Mouse (Mus musculus) urinary bladder, adult 18-20 months (tissue): ENCODE measurements at regions not wholly inside any gene's neighbourhood (a gene's known extent, or its start where the extent isn't known, plus 50 kb on each side); places are given as distances from the start of the nearest gene placed in this dataset.

Experiments used
- DNase-seq, 2 experiments: peaks; one replicate each; pipeline ENCODE4 v3.0.0; 2022; ENCODE audit warnings: low spot score in 2 of 2, mixed read lengths in 2 of 2

GRCm38 (mm10) chr1:80131354-80131753 lies 86.9 kb downstream of the Fam124b start:
- no peak for DNase-seq

- DNase-seq: no peak
These were observed 94.3 kb downstream of the Fam124b start for GRCm38 (mm10) chr1:80123966-80124365.

- DNase-seq: no peak
These were observed 102.4 kb downstream of the Fam124b start for GRCm38 (mm10) chr1:80115913-80116312.

GRCm38 (mm10) chr1:80107747-80108476 lies 110.4 kb downstream of the Fam124b start:
- DNase-seq: no peak

- peak in 1 of 2 experiments; percentile 0 for DNase-seq
These were observed 112.0 kb downstream of the Fam124b start for GRCm38 (mm10) chr1:80106269-80106668.

- DNase-seq: no peak
These were observed 120.0 kb downstream of the Fam124b start for GRCm38 (mm10) chr1:80098266-80098665.

- no peak for DNase-seq
These were observed 126.5 kb downstream of the Fam124b start for GRCm38 (mm10) chr1:80091800-80092199.

GRCm38 (mm10) chr1:80091350-80091749 lies 126.9 kb downstream of the Fam124b start:
- no peak for DNase-seq

- no peak for DNase-seq
These were observed 129.6 kb downstream of the Fam124b start for GRCm38 (mm10) chr1:80088651-80089050.

- DNase-seq: no peak
These were observed 141.9 kb downstream of the Fam124b start for GRCm38 (mm10) chr1:80076357-80076756.

- DNase-seq: no peak
These were observed 143.9 kb downstream of the Fam124b start for GRCm38 (mm10) chr1:80074376-80074775.

GRCm38 (mm10) chr1:80073950-80074349 lies 144.3 kb downstream of the Fam124b start:
- no peak for DNase-seq

GRCm38 (mm10) chr1:80069141-80069540 lies 149.1 kb downstream of the Fam124b start:
- no peak for DNase-seq

GRCm38 (mm10) chr1:80062121-80062520 lies 156.2 kb downstream of the Fam124b start:
- DNase-seq: no peak

- DNase-seq: no peak
These were observed 156.6 kb downstream of the Fam124b start for GRCm38 (mm10) chr1:80061632-80062031.

GRCm38 (mm10) chr1:80045141-80045540 lies 173.1 kb downstream of the Fam124b start:
- DNase-seq: no peak

GRCm38 (mm10) chr1:80040409-80040808 lies 177.9 kb downstream of the Fam124b start:
- DNase-seq: no peak

- DNase-seq: no peak
These were observed 178.4 kb downstream of the Fam124b start for GRCm38 (mm10) chr1:80039891-80040290.

GRCm38 (mm10) chr1:80039161-80039560 lies 178.2 kb upstream of the Serpine2 start:
- DNase-seq: no peak

GRCm38 (mm10) chr1:80038059-80038458 lies 177.1 kb upstream of the Serpine2 start:
- DNase-seq: no peak

- no peak for DNase-seq
These were observed 175.5 kb upstream of the Serpine2 start for GRCm38 (mm10) chr1:80036436-80036835.

- no peak for DNase-seq
These were observed 172.5 kb upstream of the Serpine2 start for GRCm38 (mm10) chr1:80033522-80033921.

GRCm38 (mm10) chr1:80033121-80033520 lies 172.1 kb upstream of the Serpine2 start:
- no peak for DNase-seq

GRCm38 (mm10) chr1:80032464-80032863 lies 171.5 kb upstream of the Serpine2 start:
- no peak for DNase-seq
